Mouse (Mus musculus) midbrain, embryonic 10.5 days (tissue): ENCODE results near the gene Prss38. TPM values are rescaled to one million over a fixed set of nuclear protein-coding genes. Genes with fewer than 3 reads are reported as not detected.

ENCODE experiments used
- DNase-seq: peaks from one replicate; pipeline ENCODE4 v3.0.0-alpha.2; 2017; ENCODE audit warnings: low spot score
- H3K27ac ChIP-seq: fragments of 300-500 bp; sonication (generic); replicated peaks from 2 replicates; pipeline ENCODE4 v1.5.1; 2016; ENCODE audit warnings: mild to moderate bottlenecking
- H3K27me3 ChIP-seq: fragments of 300-500 bp; sonication (generic); 2 replicates; pipeline ENCODE4 v1.6.1; 2016; ENCODE audit warnings: low read depth, mild to moderate bottlenecking; ENCODE audit not compliant: poor library complexity, severe bottlenecking
- H3K36me3 ChIP-seq: fragments of 300-500 bp; sonication (generic); 2 replicates; pipeline ENCODE4 v1.6.1; 2016; ENCODE audit warnings: mild to moderate bottlenecking, moderate library complexity
- H3K4me1 ChIP-seq: fragments of 300-500 bp; sonication (generic); 2 replicates; pipeline ENCODE4 v1.6.1; 2016
- H3K4me3 ChIP-seq: fragments of 300-500 bp; sonication (generic); 2 replicates; pipeline ENCODE4 v1.5.1; 2016; ENCODE audit warnings: mild to moderate bottlenecking, moderate library complexity
- H3K9me3 ChIP-seq: fragments of 300-500 bp; sonication (generic); replicated peaks from 2 replicates; pipeline ENCODE4 v1.6.1; 2016; ENCODE audit warnings: mild to moderate bottlenecking
- WGBS: fragments of 180-500 bp; shearing (Covaris S2); methylation state at CpG from one replicate; pipeline ENCODE4 v1.1.7; 2016; 5-methylcytosine and 5-hydroxymethylcytosine counted together
- polyA plus RNA-seq: library from polyadenylated mRNA; unstranded; fragments of >200 nt; fragmentation: Nextera tagmentation; extraction: Ambion mirVana; gene quantifications from 2 replicates; pipeline ENCODE4 v1.2.1, GENCODE M21; 2016

Prss38 gene
- polyA plus RNA-seq, 1 experiment from 2014 or later, result not detected

DNA sequence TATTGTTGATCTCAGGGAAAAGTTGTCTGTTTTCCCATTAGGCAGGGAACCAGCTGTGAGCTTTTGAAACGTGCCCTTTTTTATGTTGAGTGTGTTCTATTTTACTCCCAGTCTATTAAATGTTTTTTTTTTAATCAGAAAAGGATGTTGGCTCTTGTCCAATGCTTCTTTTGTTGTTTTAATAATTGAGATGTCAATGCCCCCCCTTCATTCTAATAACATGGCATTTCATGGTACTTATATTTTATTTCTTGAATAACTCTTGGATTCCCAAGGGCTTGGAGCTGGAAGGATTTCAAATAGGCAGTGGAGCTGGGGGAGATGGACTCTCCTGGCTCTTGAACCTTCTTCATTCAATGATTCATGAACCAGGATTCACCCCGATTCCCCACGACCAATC is 9.4 kb downstream of the Prss38 start:
- H3K4me3 ChIP-seq, result no peak overlapping the region
- no peaks in the 10 kb centered on the region for H3K9me3 ChIP-seq
- 81% methylated on average over 3 of the region's 3 CpGs for WGBS
- H3K27me3 ChIP-seq, result no peaks in the 10 kb centered on the region
- H3K27ac ChIP-seq, result no peak overlapping the region
- DNase-seq, result no peak
- H3K4me1 ChIP-seq, result peaks cover 7% of the 10 kb centered on the region; the same call in 1 of the 2 replicates
- H3K36me3 ChIP-seq, result no peaks in the 10 kb centered on the region

DNA sequence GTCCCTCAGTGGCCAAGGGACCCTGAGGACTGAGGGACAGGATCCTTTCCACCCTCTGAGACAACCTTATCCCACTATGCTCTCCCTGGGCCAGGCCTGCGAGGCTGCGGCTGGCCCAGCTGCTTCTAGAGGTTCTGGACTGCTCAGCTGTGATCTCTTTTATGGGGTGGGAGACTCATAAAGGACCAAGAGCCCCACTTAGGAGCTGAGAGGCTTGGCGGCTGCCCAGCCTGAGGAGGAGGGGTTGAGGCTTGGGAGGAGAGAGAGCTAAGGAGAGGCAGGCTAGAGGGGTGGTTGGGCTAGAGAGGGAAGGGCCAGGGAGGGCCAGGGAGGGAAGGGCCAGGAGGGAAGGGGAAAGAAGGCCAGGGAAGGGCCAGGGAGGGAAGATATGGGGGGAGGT is 11.0 kb downstream of the Prss38 start:
- Histone ChIP-seq H3K27ac (peak overlapping the region; percentile 55), H3K9me3 (no peaks in the 10 kb centered on the region), H3K4me3 (no peak overlapping the region), H3K4me1 (peaks cover 7% of the 10 kb centered on the region; the same call in 1 of the 2 replicates), H3K27me3 (no peaks in the 10 kb centered on the region), H3K36me3 (no peaks in the 10 kb centered on the region)
- WGBS, result 77% methylated on average over 3 of the region's 3 CpGs
- DNase-seq, result no peak

DNA sequence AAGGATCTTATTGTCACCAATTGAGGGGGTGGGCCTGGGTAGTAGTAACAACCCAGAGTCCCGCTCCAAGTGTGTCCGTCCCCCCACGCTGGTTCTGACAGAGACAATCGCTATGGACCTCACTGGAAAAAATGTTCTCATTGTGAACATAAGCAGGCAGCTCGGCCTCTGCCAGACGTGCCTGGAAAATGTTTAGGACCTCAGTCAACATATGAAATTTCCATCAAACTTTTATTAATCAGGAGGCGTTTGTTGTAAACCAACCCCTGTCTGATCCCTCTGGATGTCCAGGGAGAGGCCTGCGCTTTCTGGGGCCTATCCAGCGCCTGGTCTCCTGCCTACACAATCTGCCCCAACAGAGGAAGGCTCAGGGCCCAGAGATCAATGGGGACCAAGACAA is 11.4 kb downstream of the Prss38 start:
- Histone ChIP-seq H3K4me1 (peaks cover 7% of the 10 kb centered on the region; the same call in 1 of the 2 replicates), H3K27me3 (no peaks in the 10 kb centered on the region), H3K4me3 (no peak overlapping the region), H3K9me3 (no peaks in the 10 kb centered on the region), H3K36me3 (no peaks in the 10 kb centered on the region), H3K27ac (peak overlapping the region; percentile 55)
- WGBS, result 92% methylated on average over 9 of the region's 9 CpGs
- no peak for DNase-seq

DNA sequence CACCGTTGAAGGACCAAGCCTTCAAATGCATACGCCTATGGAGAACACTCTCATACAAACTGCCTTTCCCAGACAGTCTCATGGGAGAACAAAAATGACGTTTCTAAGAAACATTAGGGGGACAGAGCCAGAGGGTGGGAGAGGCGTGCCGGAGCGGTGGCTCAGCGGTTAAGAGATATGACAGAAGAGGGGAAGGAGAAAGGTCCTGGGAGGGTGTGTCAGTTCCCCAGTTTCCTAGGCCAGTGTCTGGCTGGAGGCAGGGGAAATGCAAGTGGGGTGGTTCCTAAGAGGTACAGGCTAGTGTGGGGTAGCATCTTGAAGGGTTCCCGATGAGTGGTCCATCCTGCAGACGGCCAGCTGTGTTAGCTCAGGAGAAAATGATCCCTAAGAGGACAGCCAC is 14.2 kb downstream of the Prss38 start:
- Histone ChIP-seq H3K9me3 (no peaks in the 10 kb centered on the region), H3K27me3 (no peaks in the 10 kb centered on the region), H3K27ac (no peak overlapping the region), H3K36me3 (no peaks in the 10 kb centered on the region), H3K4me1 (peaks cover 7% of the 10 kb centered on the region; the same call in 1 of the 2 replicates), H3K4me3 (no peak overlapping the region)
- 90% methylated on average over 9 of the region's 9 CpGs for WGBS
- DNase-seq, result no peak

DNA sequence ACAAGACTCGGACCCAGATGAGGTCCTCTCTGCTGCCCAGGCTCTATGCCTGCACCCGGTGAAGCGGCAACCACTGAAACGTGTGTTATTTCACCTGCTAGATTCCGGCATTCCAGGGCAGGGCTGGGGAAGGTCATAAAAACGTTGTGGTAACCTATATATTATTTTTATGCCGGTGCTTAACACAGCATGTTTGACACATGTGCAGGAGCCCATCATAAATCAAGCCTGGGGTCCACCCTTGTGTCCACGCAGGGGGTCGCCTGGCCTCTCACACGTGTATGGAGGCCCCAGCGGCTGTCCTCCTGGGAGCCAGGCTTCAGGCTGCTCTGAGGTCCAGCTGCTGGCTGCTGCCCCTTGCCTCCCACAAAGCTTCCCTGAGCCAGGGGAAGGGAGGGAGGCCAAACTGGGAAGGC is 18.6 kb downstream of the Prss38 start:
- no peak for DNase-seq
- Histone ChIP-seq H3K9me3 (no peaks in the 10 kb centered on the region), H3K27ac (no peak overlapping the region), H3K36me3 (no peaks in the 10 kb centered on the region), H3K4me1 (no peaks in the 10 kb centered on the region), H3K27me3 (no peaks in the 10 kb centered on the region), H3K4me3 (no peak overlapping the region)
- 70% methylated on average over 11 of the region's 11 CpGs for WGBS

DNA sequence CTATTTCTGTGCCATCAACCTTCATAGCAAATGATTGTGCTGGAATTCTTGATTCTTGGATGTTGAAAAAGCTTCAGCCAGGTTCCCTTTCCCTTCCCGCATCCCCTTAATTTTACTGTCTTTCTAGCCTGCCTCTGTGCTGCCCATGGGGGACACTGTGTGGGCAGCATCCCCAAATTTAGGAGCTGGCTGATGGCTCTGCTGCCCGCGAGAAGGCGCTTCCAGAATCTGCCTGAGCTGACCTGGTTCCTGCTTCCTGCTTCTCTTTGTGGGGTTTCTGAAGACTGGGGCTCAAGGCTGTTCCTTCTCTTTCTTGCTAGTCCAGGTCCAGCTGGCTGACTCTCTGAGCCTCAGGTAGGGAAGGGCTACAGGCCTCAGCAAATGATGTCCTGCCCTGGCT is 20.7 kb downstream of the Prss38 start:
- no peak for DNase-seq
- H3K27me3 ChIP-seq, result no peaks in the 10 kb centered on the region
- 85% methylated on average over 4 of the region's 4 CpGs for WGBS
- H3K4me3 ChIP-seq, result no peak overlapping the region
- peaks cover 9% of the 10 kb centered on the region for H3K4me1 ChIP-seq
- no peaks in the 10 kb centered on the region for H3K36me3 ChIP-seq
- no peaks in the 10 kb centered on the region for H3K9me3 ChIP-seq
- H3K27ac ChIP-seq, result no peak overlapping the region

DNA sequence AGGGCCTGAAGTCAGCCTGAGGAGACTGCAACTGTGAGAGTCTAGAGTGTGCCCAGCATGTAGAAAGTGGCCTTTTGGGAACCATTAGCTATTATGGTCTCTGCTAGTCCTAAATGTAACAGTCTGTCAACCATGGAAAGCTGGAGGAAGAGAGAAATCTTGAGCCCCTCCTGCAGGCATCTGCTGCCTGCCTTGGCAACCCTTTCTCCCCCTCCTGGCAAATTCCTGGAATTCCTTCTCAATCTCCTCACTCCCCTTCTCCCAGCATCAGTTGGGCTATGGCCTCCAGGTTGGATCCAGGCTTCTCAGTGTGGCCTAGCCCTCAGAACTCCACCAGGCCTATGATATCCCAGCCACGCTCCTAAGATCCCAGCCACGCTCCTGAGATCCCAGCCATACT is 25.1 kb downstream of the Prss38 start:
- peaks cover 9% of the 10 kb centered on the region for H3K4me1 ChIP-seq
- no peak overlapping the region for H3K4me3 ChIP-seq
- 74% methylated on average over 2 of the region's 2 CpGs for WGBS
- H3K27ac ChIP-seq, result peak overlapping the region; percentile 39; the same call in 1 of the 2 replicates
- H3K36me3 ChIP-seq, result no peaks in the 10 kb centered on the region
- DNase-seq, result no peak
- 0 out of 2 replicates have a peak, but pooled peaks cover 5% of the 10 kb centered on the region for H3K9me3 ChIP-seq
- H3K27me3 ChIP-seq, result no peaks in the 10 kb centered on the region

DNA sequence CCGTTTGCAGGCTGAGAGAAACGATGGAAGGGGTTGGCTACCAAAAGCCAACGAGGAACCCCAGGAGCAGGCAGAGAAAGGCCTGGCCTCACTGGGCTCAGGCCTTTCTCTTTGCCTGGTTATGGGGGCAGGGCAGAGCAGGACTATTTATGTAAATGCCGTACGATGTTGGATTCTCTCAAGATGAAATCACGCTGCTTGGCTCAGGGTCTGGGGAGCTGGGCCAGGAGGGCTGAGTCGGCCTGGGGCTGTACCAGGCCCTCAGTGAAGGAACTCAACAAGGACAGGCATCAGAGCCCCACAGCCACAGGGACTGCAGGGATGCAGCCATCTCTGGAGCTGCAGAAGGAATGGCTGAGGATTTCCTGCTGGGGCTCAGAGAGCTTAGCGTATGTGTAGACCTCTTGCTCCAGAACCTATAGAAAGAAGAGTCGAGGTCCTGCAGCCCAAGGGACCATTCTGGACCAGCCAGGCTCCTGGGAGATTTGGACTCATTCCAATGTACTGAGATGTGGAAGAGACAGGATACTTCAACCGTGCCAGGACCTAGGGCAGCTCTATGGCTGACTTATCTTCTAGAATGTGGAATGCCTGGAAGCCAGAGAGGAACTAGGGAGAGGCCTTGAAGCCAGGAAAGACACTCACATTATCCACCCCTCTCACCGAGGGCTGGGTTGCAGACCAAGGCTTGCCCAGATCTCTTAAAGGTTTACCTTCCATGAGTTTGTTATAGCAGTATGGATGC is 29.1 kb downstream of the Prss38 start:
- H3K27ac ChIP-seq, result no peak overlapping the region
- peaks cover 9% of the 10 kb centered on the region for H3K4me1 ChIP-seq
- H3K4me3 ChIP-seq, result no peak overlapping the region
- no peak for DNase-seq
- WGBS, result 88% methylated on average over 11 of the region's 11 CpGs
- 0 out of 2 replicates have a peak, but pooled peaks cover 5% of the 10 kb centered on the region for H3K9me3 ChIP-seq
- H3K27me3 ChIP-seq, result no peaks in the 10 kb centered on the region
- H3K36me3 ChIP-seq, result no peaks in the 10 kb centered on the region

DNA sequence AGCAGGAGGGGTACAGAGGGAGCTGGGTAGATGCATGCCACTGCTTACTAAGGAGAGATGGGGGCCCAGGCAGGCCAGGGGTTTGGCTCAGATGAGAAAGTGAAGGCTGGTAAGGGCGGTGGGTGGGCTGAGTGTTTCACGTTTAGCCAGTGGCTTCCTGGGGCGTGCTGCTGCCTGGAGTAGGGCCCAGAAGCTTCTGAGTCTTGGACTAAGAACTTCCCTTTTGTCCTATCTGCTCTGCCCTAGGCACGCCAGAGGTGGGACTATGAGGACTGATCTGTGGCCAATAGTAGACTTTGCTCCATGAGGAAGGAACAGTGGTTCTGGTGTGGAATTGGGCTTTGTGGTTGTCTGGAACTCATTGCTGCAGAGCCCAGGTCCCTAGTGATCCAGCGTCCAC is 32.5 kb downstream of the Prss38 start:
- Histone ChIP-seq H3K4me1 (no peaks in the 10 kb centered on the region; the same call in 1 of the 2 replicates), H3K27ac (0 out of 2 replicates have a peak overlapping the region, but pooled peaks have one; percentile 9), H3K27me3 (no peaks in the 10 kb centered on the region), H3K36me3 (no peaks in the 10 kb centered on the region), H3K9me3 (0 out of 2 replicates have a peak, but pooled peaks cover 5% of the 10 kb centered on the region), H3K4me3 (no peak overlapping the region)
- 78% methylated on average over 5 of the region's 5 CpGs for WGBS
- DNase-seq, result no peak

DNA sequence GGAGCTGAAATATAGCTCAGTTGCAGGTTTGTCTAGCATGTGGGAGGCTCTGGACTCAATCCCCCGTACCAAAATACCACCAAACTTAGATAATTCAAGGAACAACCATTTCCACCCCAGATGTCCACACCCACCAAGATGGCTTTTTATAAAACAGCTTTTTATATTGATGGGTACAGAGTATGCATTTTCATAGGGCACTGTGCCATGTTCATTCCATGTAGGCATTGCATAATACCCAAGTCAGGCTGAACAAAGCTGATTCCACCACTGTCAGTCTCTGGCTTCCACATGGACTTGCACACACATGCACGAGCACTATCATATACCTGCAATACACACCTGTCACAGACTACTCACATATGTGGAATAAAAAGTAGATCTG is 36.7 kb downstream of the Prss38 start:
- Histone ChIP-seq H3K4me1 (peaks cover 29% of the 10 kb centered on the region), H3K9me3 (no peaks in the 10 kb centered on the region), H3K36me3 (no peaks in the 10 kb centered on the region), H3K27me3 (peaks cover 14% of the 10 kb centered on the region; the same call in 1 of the 2 replicates), H3K4me3 (no peak overlapping the region), H3K27ac (no peak overlapping the region)
- no peak for DNase-seq
- WGBS, result 97% methylated on average over 2 of the region's 2 CpGs

DNA sequence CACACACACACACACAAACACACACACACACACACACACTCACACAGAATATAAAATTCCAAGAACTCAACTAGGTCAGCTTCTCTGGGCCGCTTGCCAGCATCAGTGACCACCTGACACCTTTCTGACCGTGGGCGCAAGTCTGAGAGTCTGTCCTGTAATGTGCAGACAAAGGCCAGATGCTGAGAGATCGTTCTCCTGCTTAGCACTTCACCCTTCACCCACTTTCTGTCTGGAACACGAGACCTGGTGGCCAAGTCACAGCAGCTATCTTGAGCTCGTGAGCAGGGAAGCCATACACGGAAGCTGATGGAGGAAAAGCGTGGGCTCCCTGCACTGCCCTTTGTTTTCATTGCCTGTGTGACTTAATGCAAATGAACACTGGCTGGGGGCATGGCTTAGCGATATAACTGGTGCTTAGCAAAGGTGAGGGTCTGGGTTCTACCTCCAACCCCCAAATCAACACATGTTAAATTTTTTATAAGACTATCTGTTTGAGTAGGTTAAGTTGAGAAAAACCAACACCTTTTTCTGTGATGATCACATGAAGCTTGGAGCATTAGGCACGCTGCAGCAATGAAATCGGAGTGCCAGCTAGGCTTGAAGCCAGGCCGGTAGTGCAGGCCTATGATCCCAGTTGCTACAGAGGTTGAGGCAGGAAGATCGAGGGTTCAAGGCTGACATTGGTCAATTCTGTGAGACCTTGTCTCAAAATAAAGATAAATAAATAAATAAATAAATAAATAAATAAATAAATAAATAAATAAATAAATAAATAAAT is 37.3 kb downstream of the Prss38 start:
- H3K27ac ChIP-seq, result peak overlapping the region; percentile 6; the same call in 1 of the 2 replicates
- WGBS, result 77% methylated on average over 13 of the region's 13 CpGs
- no peak overlapping the region for H3K4me3 ChIP-seq
- peaks cover 18% of the 10 kb centered on the region; the same call in 1 of the 2 replicates for H3K27me3 ChIP-seq
- H3K9me3 ChIP-seq, result no peaks in the 10 kb centered on the region
- H3K36me3 ChIP-seq, result no peaks in the 10 kb centered on the region
- no peak for DNase-seq
- H3K4me1 ChIP-seq, result peaks cover 35% of the 10 kb centered on the region

DNA sequence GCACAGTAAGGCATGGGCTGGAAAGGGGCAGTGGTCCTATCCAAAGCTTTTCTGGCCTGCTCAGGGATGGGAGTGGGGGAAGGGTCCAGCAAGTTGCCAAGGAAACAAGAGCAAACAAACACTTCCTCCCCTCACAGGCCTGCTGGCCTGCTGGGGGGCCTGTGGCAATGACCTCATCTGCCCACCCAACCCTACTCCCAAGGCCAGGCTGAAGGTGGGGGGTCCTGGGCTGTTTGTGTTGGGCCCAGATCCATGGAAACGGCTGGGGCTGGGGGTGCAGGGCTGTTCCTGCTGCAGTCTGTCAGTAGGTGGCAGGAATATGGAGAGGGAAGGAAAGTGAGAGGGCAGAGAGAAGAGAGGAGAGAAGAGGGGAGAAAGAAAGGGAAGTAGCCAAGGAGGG is 39.1 kb downstream of the Prss38 start:
- peaks cover 33% of the 10 kb centered on the region for H3K27me3 ChIP-seq
- no peaks in the 10 kb centered on the region for H3K9me3 ChIP-seq
- peak; percentile 72 for DNase-seq
- WGBS, result 19% methylated on average over 1 of the region's 1 CpGs
- no peak overlapping the region for H3K4me3 ChIP-seq
- peaks cover 52% of the 10 kb centered on the region for H3K4me1 ChIP-seq
- no peaks in the 10 kb centered on the region for H3K36me3 ChIP-seq
- peak overlapping the region; percentile 72 for H3K27ac ChIP-seq

DNA sequence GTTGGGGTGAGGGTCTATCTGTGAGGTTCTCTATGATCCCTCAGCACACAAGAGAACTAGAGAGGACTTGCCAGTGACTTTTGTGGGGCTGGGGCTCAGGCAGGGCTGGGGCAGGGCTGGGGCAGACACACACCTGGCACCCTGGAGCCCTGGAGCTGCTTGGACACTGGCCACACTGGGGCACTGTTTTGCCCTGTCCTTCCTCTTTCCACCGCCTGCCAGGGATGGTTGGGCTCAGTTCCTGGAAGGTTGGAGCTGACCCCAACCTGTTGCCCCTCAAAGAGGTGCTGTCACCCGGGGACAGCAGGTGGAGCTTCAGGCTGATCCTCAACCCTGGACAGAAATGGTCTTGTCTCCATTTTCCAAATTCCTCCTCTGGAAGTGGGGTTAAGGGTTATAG is 39.5 kb downstream of the Prss38 start:
- 49% methylated on average over 2 of the region's 2 CpGs for WGBS
- Histone ChIP-seq H3K4me3 (no peak overlapping the region), H3K27ac (peak overlapping the region; percentile 72), H3K9me3 (no peaks in the 10 kb centered on the region), H3K36me3 (0 out of 2 replicates have a peak, but pooled peaks cover 3% of the 10 kb centered on the region), H3K27me3 (peaks cover 37% of the 10 kb centered on the region), H3K4me1 (peaks cover 56% of the 10 kb centered on the region)
- DNase-seq, result no peak
